Mouse (Mus musculus) kidney, adult 2 months (tissue): ENCODE data around the gene Cnih3. TPM values are rescaled to one million over a fixed set of nuclear protein-coding genes. Genes with fewer than 3 reads are reported as not detected.

Experiments
- DNase-seq: peaks from one replicate; pipeline ENCODE4 v3.0.0; 2021
- H3K27ac ChIP-seq: fragments of 200-500 bp; 2 replicates; pipeline ENCODE4 v1.5.1; 2012; ENCODE audit warnings: low read depth, low read length, control low read depth, inconsistent platforms; ENCODE audit not compliant: insufficient read depth
- H3K27me3 ChIP-seq: fragments of 200-500 bp; replicated peaks from 2 replicates; pipeline ENCODE4 v1.6.1; 2012; ENCODE audit warnings: mild to moderate bottlenecking, moderate library complexity, low read length, inconsistent platforms; ENCODE audit not compliant: control insufficient read depth, insufficient read depth
- H3K36me3 ChIP-seq: fragments of 200-500 bp; 2 replicates; pipeline ENCODE4 v1.6.1; 2012; ENCODE audit warnings: mild to moderate bottlenecking, moderate library complexity, low read length, inconsistent platforms; ENCODE audit not compliant: control insufficient read depth, insufficient read depth
- H3K4me1 ChIP-seq: fragments of 200-500 bp; 2 replicates; pipeline ENCODE4 v1.6.1; 2011; ENCODE audit warnings: low read length; ENCODE audit not compliant: control insufficient read depth, insufficient read depth
- H3K4me3 ChIP-seq: fragments of 200-500 bp; 2 replicates; pipeline ENCODE4 v1.5.1; 2011; ENCODE audit warnings: mild to moderate bottlenecking, low read depth, low read length, control low read depth; ENCODE audit not compliant: insufficient read depth
- CTCF ChIP-seq: fragments of 200-500 bp; conservative IDR thresholded peaks from 2 replicates; pipeline ENCODE4 v1.5.1; 2011; ENCODE audit warnings: low read depth, mild to moderate bottlenecking, control low read depth, low read length, moderate library complexity, mixed read lengths; ENCODE audit not compliant: insufficient read depth, insufficient read length
- POLR2A ChIP-seq: fragments of 200-500 bp; IDR thresholded peaks from one replicate; pipeline ENCODE4 v1.6.1; 2011; ENCODE audit warnings: low read depth, low read length, control low read depth
- WGBS: fragments of 180-500 bp; shearing (Covaris S2); methylation state at CpG from one replicate; pipeline ENCODE4 v1.1.7; 2018; 5-methylcytosine and 5-hydroxymethylcytosine counted together
- polyA plus RNA-seq: library from polyadenylated mRNA; depleted of rRNA; stranded (reverse); fragments of >200 nt; gene quantifications from 2 replicates; pipeline ENCODE4 v1.2.3, GENCODE M21; 2012

The Cnih3 gene
- polyA plus RNA-seq, 1 experiment = not detected

- Histone ChIP-seq H3K27ac (no peak overlapping the region), H3K27me3 (no peaks in the 10 kb centered on the region), H3K4me3 (no peak overlapping the region), H3K4me1 (no peaks in the 10 kb centered on the region), H3K36me3 (no peaks in the 10 kb centered on the region)
- TF ChIP-seq CTCF (peak; percentile 80), POLR2A (no peak)
- 40% methylated on average over 5 of the region's 5 CpGs for WGBS
- DNase-seq = peak; percentile 18
Measured at GRCm38 (mm10) chr1:181465027-181465426, 112.6 kb downstream of the Cnih3 start.

GRCm38 (mm10) chr1:181466040-181466439 is 113.6 kb downstream of the Cnih3 start:
- Histone ChIP-seq H3K27me3 (no peaks in the 10 kb centered on the region), H3K27ac (no peak overlapping the region), H3K36me3 (no peaks in the 10 kb centered on the region), H3K4me1 (no peaks in the 10 kb centered on the region), H3K4me3 (no peak overlapping the region)
- DNase-seq = peak; percentile 13
- no peak for TF ChIP-seq POLR2A
- no peak for TF ChIP-seq CTCF
- 84% methylated on average over 6 of the region's 6 CpGs for WGBS

GRCm38 (mm10) chr1:181466601-181467320 is 114.3 kb downstream of the Cnih3 start:
- Histone ChIP-seq H3K4me1 (no peaks in the 10 kb centered on the region), H3K4me3 (no peak overlapping the region), H3K27ac (no peak overlapping the region), H3K27me3 (no peaks in the 10 kb centered on the region), H3K36me3 (no peaks in the 10 kb centered on the region)
- TF ChIP-seq POLR2A (no peak), CTCF (no peak)
- DNase-seq = no peak
- WGBS = 75% methylated on average over 17 of the region's 17 CpGs

- no peak overlapping the region for H3K4me3 ChIP-seq
- WGBS = 95% methylated on average over 6 of the region's 6 CpGs
- TF ChIP-seq POLR2A = no peak
- TF ChIP-seq CTCF = no peak
- DNase-seq = no peak
- no peak overlapping the region for H3K27ac ChIP-seq
- no peaks in the 10 kb centered on the region for H3K27me3 ChIP-seq
- H3K4me1 ChIP-seq = no peaks in the 10 kb centered on the region
- no peaks in the 10 kb centered on the region for H3K36me3 ChIP-seq
Measured at GRCm38 (mm10) chr1:181467321-181467670, 114.9 kb downstream of the Cnih3 start.

- DNase-seq = no peak
- Histone ChIP-seq H3K36me3 (no peaks in the 10 kb centered on the region), H3K27me3 (no peaks in the 10 kb centered on the region), H3K27ac (no peak overlapping the region), H3K4me3 (no peak overlapping the region), H3K4me1 (no peaks in the 10 kb centered on the region)
- 46% methylated on average over 8 of the region's 8 CpGs for WGBS
- TF ChIP-seq CTCF = no peak
- no peak for TF ChIP-seq POLR2A
Measured at GRCm38 (mm10) chr1:181469415-181469814, 117.0 kb downstream of the Cnih3 start.

- Histone ChIP-seq H3K36me3 (no peaks in the 10 kb centered on the region), H3K4me1 (peaks cover 4% of the 10 kb centered on the region; the same call in 1 of the 2 replicates), H3K27ac (no peak overlapping the region), H3K4me3 (no peak overlapping the region), H3K27me3 (no peaks in the 10 kb centered on the region)
- peak; percentile 76 for DNase-seq
- WGBS = 41% methylated on average over 8 of the region's 8 CpGs
- TF ChIP-seq POLR2A (no peak), CTCF (no peak)
Measured at GRCm38 (mm10) chr1:181476141-181476540, 123.7 kb downstream of the Cnih3 start.

- H3K27ac ChIP-seq = no peak overlapping the region
- no peaks in the 10 kb centered on the region for H3K27me3 ChIP-seq
- DNase-seq = no peak
- H3K4me1 ChIP-seq = peaks cover 4% of the 10 kb centered on the region; the same call in 1 of the 2 replicates
- H3K36me3 ChIP-seq = no peaks in the 10 kb centered on the region
- H3K4me3 ChIP-seq = no peak overlapping the region
- no peak for TF ChIP-seq POLR2A
- WGBS = 41% methylated on average over 6 of the region's 6 CpGs
Measured at GRCm38 (mm10) chr1:181476557-181476956, 124.1 kb downstream of the Cnih3 start.

- H3K27me3 ChIP-seq = no peaks in the 10 kb centered on the region; the same call in 1 of the 2 replicates
- H3K27ac ChIP-seq = no peak overlapping the region
- H3K4me3 ChIP-seq = no peak overlapping the region
- H3K4me1 ChIP-seq = no peaks in the 10 kb centered on the region
- H3K36me3 ChIP-seq = no peaks in the 10 kb centered on the region
- 58% methylated on average over 5 of the region's 5 CpGs for WGBS
- no peak for TF ChIP-seq POLR2A
- TF ChIP-seq CTCF = no peak
- DNase-seq = no peak
Measured at GRCm38 (mm10) chr1:181484696-181485095, 132.3 kb downstream of the Cnih3 start.
